Mouse (Mus musculus) hindlimb bud, embryonic 11.5 days (tissue): ENCODE measurements around the gene Rab12.

Source experiments
- DNase-seq: peaks from one replicate; pipeline ENCODE4 v3.0.0-alpha.2; 2012; ENCODE audit warnings: low read depth, low spot score; ENCODE audit errors: extremely low spot score

Rab12 gene

GRCm38 (mm10) chr17:66502865-66503264 is 16.7 kb downstream of the Rab12 start:
- DNase-seq = no peak

- DNase-seq = no peak
Observed at GRCm38 (mm10) chr17:66498598-66498997, 20.9 kb downstream of the Rab12 start.

GRCm38 (mm10) chr17:66496589-66496988 is 22.9 kb downstream of the Rab12 start:
- DNase-seq = no peak

- peak; percentile 70 for DNase-seq
Observed at GRCm38 (mm10) chr17:66490022-66490601, 29.4 kb downstream of the Rab12 start.

- no peak for DNase-seq
Observed at GRCm38 (mm10) chr17:66486576-66486975, 33.0 kb downstream of the Rab12 start.

- no peak for DNase-seq
Observed at GRCm38 (mm10) chr17:66485742-66486141, 33.8 kb downstream of the Rab12 start.

- DNase-seq = no peak
Observed at GRCm38 (mm10) chr17:66484965-66485364, 34.6 kb downstream of the Rab12 start.

- no peak for DNase-seq
Observed at GRCm38 (mm10) chr17:66483651-66484454, 35.7 kb downstream of the Rab12 start.

GRCm38 (mm10) chr17:66481295-66481694 is 38.2 kb downstream of the Rab12 start:
- no peak for DNase-seq

GRCm38 (mm10) chr17:66480491-66481278 is 38.8 kb downstream of the Rab12 start:
- no peak for DNase-seq

- no peak for DNase-seq
Observed at GRCm38 (mm10) chr17:66479813-66480490, 39.6 kb downstream of the Rab12 start.

- DNase-seq = no peak
Observed at GRCm38 (mm10) chr17:66479311-66479710, 40.2 kb downstream of the Rab12 start.

- DNase-seq = no peak
Observed at GRCm38 (mm10) chr17:66473205-66473604, 46.3 kb downstream of the Rab12 start.

GRCm38 (mm10) chr17:66471775-66472174 is 47.8 kb downstream of the Rab12 start:
- no peak for DNase-seq

- DNase-seq = no peak
Observed at GRCm38 (mm10) chr17:66471252-66471651, 48.3 kb downstream of the Rab12 start.

GRCm38 (mm10) chr17:66470020-66470419 is 49.5 kb downstream of the Rab12 start:
- DNase-seq = no peak

- no peak for DNase-seq
Observed at GRCm38 (mm10) chr17:66457278-66457677, 62.3 kb downstream of the Rab12 start.

- DNase-seq = peak; percentile 89
Observed at GRCm38 (mm10) chr17:66451143-66451542, 68.4 kb downstream of the Rab12 start.

- no peak for DNase-seq
Observed at GRCm38 (mm10) chr17:66450526-66451070, 68.9 kb downstream of the Rab12 start.

GRCm38 (mm10) chr17:66449460-66450341 is 69.8 kb downstream of the Rab12 start, which contains the start of gene Mtcl1:
TSS of gene Mtcl1 (minus strand) at chr17:66449750.
- no peak for DNase-seq
